ENCODE assay signal across 19 mouse cellular contexts in genomic region chr6:33884141-33884683, GRCm38 (mm10).
DNase-seq lines count a peak whose midpoint lies in the region; ATAC-seq and TF ChIP-seq lines count a peak whose summit lies in the region.
"Had no signal": no experiment of that assay in that cellular context is flagged by ENCODE, and none has a peak within 500 bp of the region (broad histone marks: within the 10 kb centered on the region; RNA-seq: fewer than 3 reads in every experiment).

No protein-coding gene starts in this region.

- WGBS in forebrain, embryonic 16.5 days = 81% methylated on average over 9 of the region's 9 CpGs
- WGBS in forebrain, postnatal 0 days = 79% methylated on average over 9 of the region's 9 CpGs
- WGBS in midbrain, embryonic 11.5 days = 88% methylated on average over 9 of the region's 9 CpGs
- 92% methylated on average over 9 of the region's 9 CpGs for WGBS in midbrain, embryonic 10.5 days

- H3K9me3 ChIP-seq in forebrain, embryonic 16.5 days (ENCODE audit: control insufficient read depth, low read length) = no peaks in the 10 kb centered on the region
- no peaks in the 10 kb centered on the region for H3K9me3 ChIP-seq in forebrain, postnatal 0 days (ENCODE audit: low read length)
- H3K9me3 ChIP-seq in midbrain, embryonic 11.5 days (ENCODE audit: control insufficient read depth, low read length) = no peaks in the 10 kb centered on the region
- no peaks in the 10 kb centered on the region for H3K9me3 ChIP-seq in midbrain, embryonic 10.5 days (replicated peaks)
- H3K9me3 ChIP-seq: embryonic facial prominence, embryonic 10.5 days; G1E; heart, embryonic 12.5 days; hindbrain, embryonic 10.5 days; intestine, embryonic 15.5 days had no signal

- H3K4me2 ChIP-seq in forebrain, embryonic 16.5 days (ENCODE audit: low read length) = no peak overlapping the region
- no peak overlapping the region for H3K4me2 ChIP-seq in forebrain, postnatal 0 days (ENCODE audit: low read depth)
- H3K4me2 ChIP-seq in midbrain, embryonic 11.5 days = no peak overlapping the region
- H3K4me2 ChIP-seq: heart, embryonic 12.5 days; hindbrain, embryonic 14.5 days; intestine, embryonic 15.5 days had no signal

- H3K27ac ChIP-seq in forebrain, embryonic 16.5 days (ENCODE audit: low read length) = peak overlapping the region; percentile 77; the same call in 1 of the 2 replicates
- H3K27ac ChIP-seq in forebrain, postnatal 0 days (ENCODE audit: low read depth, low read length) = no peak overlapping the region; the same call in 1 of the 2 replicates
- no peak overlapping the region for H3K27ac ChIP-seq in midbrain, embryonic 11.5 days (ENCODE audit: low read depth, low read length)
- H3K27ac ChIP-seq in midbrain, embryonic 10.5 days (replicated peaks) = no peak overlapping the region
- no peak overlapping the region for H3K27ac ChIP-seq in left cerebral cortex, adult 2 months
- H3K27ac ChIP-seq: embryonic facial prominence, embryonic 10.5 days; heart, adult 2 months; hindbrain, embryonic 10.5 days; hindbrain, embryonic 14.5 days; intestine, embryonic 15.5 days had no signal

- H3K4me1 ChIP-seq in forebrain, embryonic 16.5 days (replicated peaks; ENCODE audit: control insufficient read depth, insufficient read depth, low read length) = peaks cover 4% of the 10 kb centered on the region
- no peaks in the 10 kb centered on the region for H3K4me1 ChIP-seq in forebrain, postnatal 0 days (ENCODE audit: insufficient read depth)
- no peaks in the 10 kb centered on the region for H3K4me1 ChIP-seq in midbrain, embryonic 11.5 days (ENCODE audit: control insufficient read depth, insufficient read depth, low read length)
- no peaks in the 10 kb centered on the region for H3K4me1 ChIP-seq in midbrain, embryonic 10.5 days
- H3K4me1 ChIP-seq: embryonic facial prominence, embryonic 10.5 days; hindbrain, embryonic 10.5 days; intestine, embryonic 15.5 days had no signal

- no peak overlapping the region for H3K9ac ChIP-seq in forebrain, embryonic 16.5 days (replicated peaks; ENCODE audit: low read depth, low read length)
- H3K9ac ChIP-seq in forebrain, postnatal 0 days = no peak overlapping the region
- H3K9ac ChIP-seq in midbrain, embryonic 11.5 days (ENCODE audit: low read length) = no peak overlapping the region
- H3K9ac ChIP-seq: heart, embryonic 12.5 days; hindbrain, embryonic 14.5 days; intestine, embryonic 15.5 days had no signal

- H3K4me3 ChIP-seq in forebrain, embryonic 16.5 days (replicated peaks; ENCODE audit: low read length) = no peak overlapping the region
- no peak overlapping the region for H3K4me3 ChIP-seq in forebrain, postnatal 0 days (ENCODE audit: low read depth, low read length)
- no peak overlapping the region for H3K4me3 ChIP-seq in midbrain, embryonic 11.5 days (ENCODE audit: low read depth, low read length)
- H3K4me3 ChIP-seq in midbrain, embryonic 10.5 days = no peak overlapping the region
- H3K4me3 ChIP-seq in left cerebral cortex, adult 2 months = no peak overlapping the region
- H3K4me3 ChIP-seq: embryonic facial prominence, embryonic 10.5 days; heart, adult 2 months; heart, embryonic 12.5 days; hindbrain, embryonic 10.5 days; intestine, embryonic 15.5 days had no signal

- no peak for DNase-seq in forebrain, postnatal 0 days
- DNase-seq in midbrain, embryonic 11.5 days (ENCODE audit: low spot score, missing footprints) = peak; percentile 71
- DNase-seq in midbrain, embryonic 10.5 days (ENCODE audit: low spot score) = no peak
- DNase-seq in adrenal gland, adult 8-10 months = peak; percentile 61
- peak; percentile 55 for DNase-seq in adrenal gland, postnatal 36 days
- no peak for DNase-seq in left cerebral cortex, adult 2 months (ENCODE audit: extremely low spot score in 1 of 2, low spot score in 2 of 2)
- DNase-seq: cerebellum, adult 18-20 months; gastrocnemius, postnatal 14 days; heart, adult 2 months; kidney, adult 2 months had no signal

- no peaks in the 10 kb centered on the region for H3K27me3 ChIP-seq in forebrain, embryonic 16.5 days (replicated peaks; ENCODE audit: control insufficient read depth, insufficient read depth, low read length)
- no peaks in the 10 kb centered on the region for H3K27me3 ChIP-seq in forebrain, postnatal 0 days (ENCODE audit: insufficient read depth, low read length)
- H3K27me3 ChIP-seq in midbrain, embryonic 11.5 days (ENCODE audit: control insufficient read depth, insufficient read depth, low read length) = no peaks in the 10 kb centered on the region
- no peaks in the 10 kb centered on the region for H3K27me3 ChIP-seq in midbrain, embryonic 10.5 days (ENCODE audit: low read depth, poor library complexity, severe bottlenecking)
- H3K27me3 ChIP-seq: heart, embryonic 12.5 days; intestine, embryonic 15.5 days had no signal

- H3K36me3 ChIP-seq in forebrain, embryonic 16.5 days (ENCODE audit: control insufficient read depth, insufficient read depth) = no peaks in the 10 kb centered on the region
- no peaks in the 10 kb centered on the region for H3K36me3 ChIP-seq in forebrain, postnatal 0 days (ENCODE audit: insufficient read depth)
- H3K36me3 ChIP-seq in midbrain, embryonic 11.5 days (ENCODE audit: control insufficient read depth, insufficient read depth, low read length) = no peaks in the 10 kb centered on the region
- no peaks in the 10 kb centered on the region for H3K36me3 ChIP-seq in midbrain, embryonic 10.5 days
- H3K36me3 ChIP-seq: embryonic facial prominence, embryonic 10.5 days; heart, embryonic 12.5 days; hindbrain, embryonic 10.5 days; intestine, embryonic 15.5 days had no signal

- intact Hi-C loops in left cerebral cortex, adult 2 months (cut with DNase I) = no loop called here

- ATAC-seq in forebrain, embryonic 16.5 days = no peak
- no peak for ATAC-seq in forebrain, postnatal 0 days
- ATAC-seq in midbrain, embryonic 11.5 days (ENCODE audit: low FRiP score) = no peak
- no peak for ATAC-seq in activated CD4-positive, CD25-positive, alpha-beta regulatory T cell, adult 4 months
- ATAC-seq: forebrain, embryonic 14.5 days; intestine, embryonic 15.5 days had no signal

- no peak for TF ChIP-seq CTCF in forebrain, postnatal 0 days (IDR thresholded peaks at IDR 0.05; ENCODE audit: low read depth)
- TF ChIP-seq CTCF in left cerebral cortex, adult 2 months (IDR thresholded peaks at IDR 0.05) = no peak

Comparison
In these comparisons a context has a peak if more than half of its experiments do, and no peak if none do; other contexts are left out.
1. DNase-seq: peak in midbrain, embryonic 11.5 days (single experiment), adrenal gland, adult 8-10 months (single experiment) and adrenal gland, postnatal 36 days (2 of 2); none in forebrain, postnatal 0 days (single experiment), midbrain, embryonic 10.5 days (single experiment) and left cerebral cortex, adult 2 months (0 of 2).